8 mouse cellular contexts compared by ENCODE assay signal in genomic region chr11:67020948-67021347, GRCm38 (mm10). TPM values are rescaled to one million over a fixed set of nuclear protein-coding genes. Genes with fewer than 3 reads are reported as not detected.
DNase-seq lines count a peak whose midpoint lies in the region; ATAC-seq and TF ChIP-seq lines count a peak whose summit lies in the region.

No protein-coding gene starts in this region.

- H3K4me2 ChIP-seq in heart, embryonic 14.5 days (ENCODE audit: low read length), result peak overlapping the region; percentile 57

- H3K4me3 ChIP-seq in C2C12 (ENCODE audit: insufficient read depth, poor library complexity, severe bottlenecking), result no peak overlapping the region
- H3K4me3 ChIP-seq in embryonic fibroblast, embryonic 13.5 days (ENCODE audit: insufficient read depth, low read length), result no peak overlapping the region
- H3K4me3 ChIP-seq in heart, embryonic 14.5 days (ENCODE audit: control insufficient read depth in 1 of 2, insufficient read depth in 1 of 2, low read depth in 1 of 2, low read length in 2 of 2), result peak overlapping the region in 1 of 2 experiments; percentile 2; a peak in 2 of 4 replicates

- H3K4me1 ChIP-seq in embryonic fibroblast, embryonic 13.5 days (ENCODE audit: control insufficient read depth, insufficient read depth, low read length), result peaks cover 5% of the 10 kb centered on the region; the same call in 1 of the 2 replicates
- H3K4me1 ChIP-seq in heart, embryonic 14.5 days (ENCODE audit: control insufficient read depth in 2 of 2, insufficient read depth in 2 of 2, low read length in 2 of 2), result peaks cover 2 to 4% of the 10 kb centered on the region in 2 experiments; a peak in 3 of 4 replicates

- H3ac ChIP-seq in C2C12 (ENCODE audit: control insufficient read depth, insufficient read length, low read depth), result no peak overlapping the region

- H3K79me3 ChIP-seq in C2C12 (ENCODE audit: low read depth), result no peaks in the 10 kb centered on the region

- H3K9ac ChIP-seq in heart, embryonic 14.5 days (ENCODE audit: low read length), result 0 out of 2 replicates have a peak overlapping the region, but pooled peaks have one; percentile 17

- under 1% methylated on average over 12 of the region's 12 CpGs for WGBS in heart, embryonic 14.5 days

- no peak for ATAC-seq in heart, embryonic 14.5 days (ENCODE audit: insufficient number of reproducible peaks, insufficient read depth, low FRiP score, low read depth)

- TF ChIP-seq CTCF in C2C12 (IDR thresholded peaks at IDR 0.05; ENCODE audit: control insufficient read depth, insufficient read depth, insufficient read length), result peak; percentile 49
- peak; percentile 52; the same call in 1 of the 2 replicates for TF ChIP-seq CTCF in embryonic fibroblast, embryonic 13.5 days (IDR thresholded peaks at IDR 0.05; ENCODE audit: borderline replicate concordance, insufficient read depth, low read length)

- no peaks in the 10 kb centered on the region for H3K9me3 ChIP-seq in heart, embryonic 14.5 days (ENCODE audit: control insufficient read depth, low read length)

- peak; percentile 56 to 74 for DNase-seq in adrenal gland, postnatal 36 days
- DNase-seq in kidney, postnatal 10 days, result peak; percentile 82
- DNase-seq in lung, adult 18-20 months, result peak; percentile 47 to 71
- DNase-seq in ovary, adult 18-20 months (ENCODE audit: low spot score), result peak; percentile 37
- peak; percentile 59 for DNase-seq in thymus, postnatal 0 days (ENCODE audit: low spot score)

- H3K27ac ChIP-seq in embryonic fibroblast, embryonic 13.5 days (ENCODE audit: insufficient read depth, low read length), result no peak overlapping the region
- no peak overlapping the region for H3K27ac ChIP-seq in heart, embryonic 14.5 days (replicated peaks in 1 of 2; ENCODE audit: control insufficient read depth in 1 of 2, insufficient read depth in 1 of 2, low read depth in 2 of 2, low read length in 2 of 2)

- H3K27me3 ChIP-seq in C2C12 (ENCODE audit: control insufficient read depth, insufficient read depth, insufficient read length), result no peaks in the 10 kb centered on the region
- H3K27me3 ChIP-seq in heart, embryonic 14.5 days (ENCODE audit: control insufficient read depth, insufficient read depth, low read length), result 0 out of 2 replicates have a peak, but pooled peaks cover 4% of the 10 kb centered on the region

- no peaks in the 10 kb centered on the region for H3K79me2 ChIP-seq in C2C12 (ENCODE audit: control insufficient read depth, insufficient read depth)

- no peak for TF ChIP-seq POLR2A in embryonic fibroblast, embryonic 13.5 days (IDR thresholded peaks at IDR 0.05; ENCODE audit: low read depth, low read length)

- H3K36me3 ChIP-seq in C2C12 (ENCODE audit: control insufficient read depth, insufficient read depth), result no peaks in the 10 kb centered on the region
- H3K36me3 ChIP-seq in heart, embryonic 14.5 days (ENCODE audit: control insufficient read depth, insufficient read depth, low read length), result no peaks in the 10 kb centered on the region

TF ChIP-seq in C2C12, 6 proteins besides CTCF, POLR2A, EP300 and RAD21:
- TF ChIP-seq USF1 (IDR thresholded peaks at IDR 0.05; ENCODE audit: low read depth), result no peak
- no peak for TF ChIP-seq MYOG (IDR thresholded peaks at IDR 0.05; ENCODE audit: control insufficient read depth, extremely low read depth, insufficient read length)
- no peak for TF ChIP-seq MAX (IDR thresholded peaks at IDR 0.05)
TF ChIP-seq in C2C12: peak in this region for 0.

RNA-seq across cellular contexts. Expression of gene Tmem220, which starts 4.0 kb away (rescaled TPM):
- 0.09 TPM for polyA plus RNA-seq in C2C12 (2012; fragmentation: generic; extraction: Trizol)
- total RNA-seq in adrenal gland, postnatal 36 days (2021), result 10 to 100 TPM in 1 of 2 experiments, 1 to 10 TPM in 1; 5.8 to 10.2 TPM
- 2.6 and 2.9 TPM in 2 replicates for polyA plus RNA-seq in embryonic fibroblast, embryonic 13.5 days (2011; ENCODE audit: insufficient read length, low read depth, missing spikeins)
- 1.7 and 2.5 TPM in 2 replicates for polyA plus RNA-seq in heart, embryonic 14.5 days (2014; fragmentation: Nextera tagmentation; extraction: Ambion mirVana)
- polyA plus RNA-seq in thymus, postnatal 0 days (2015; fragmentation: Nextera tagmentation; extraction: Ambion mirVana), result 0.50 and 0.60 TPM in 2 replicates

RNA-seq across cellular contexts. Expression of gene Adprm, which starts 31.4 kb away (rescaled TPM):
- 12.4 TPM for polyA plus RNA-seq in C2C12 (2012; fragmentation: generic; extraction: Trizol)
- 10 to 100 TPM; 22.3 to 22.4 TPM for total RNA-seq in adrenal gland, postnatal 36 days (2021)
- 22.4 and 22.7 TPM in 2 replicates for polyA plus RNA-seq in embryonic fibroblast, embryonic 13.5 days (2011; ENCODE audit: insufficient read length, low read depth, missing spikeins)
- polyA plus RNA-seq in heart, embryonic 14.5 days (2014; fragmentation: Nextera tagmentation; extraction: Ambion mirVana), result 17.8 and 20.4 TPM in 2 replicates
- 42.4 and 47.7 TPM in 2 replicates for polyA plus RNA-seq in thymus, postnatal 0 days (2015; fragmentation: Nextera tagmentation; extraction: Ambion mirVana)

RNA-seq across cellular contexts. Expression of gene Sco1, which starts 31.5 kb away (rescaled TPM):
- polyA plus RNA-seq in C2C12 (2012; fragmentation: generic; extraction: Trizol), result 8.3 TPM
- total RNA-seq in adrenal gland, postnatal 36 days (2021), result 10 to 100 TPM; 21.9 to 22.4 TPM
- 21.2 and 23.6 TPM in 2 replicates for polyA plus RNA-seq in embryonic fibroblast, embryonic 13.5 days (2011; ENCODE audit: insufficient read length, low read depth, missing spikeins)
- polyA plus RNA-seq in heart, embryonic 14.5 days (2014; fragmentation: Nextera tagmentation; extraction: Ambion mirVana), result 20.4 and 23.1 TPM in 2 replicates
- polyA plus RNA-seq in thymus, postnatal 0 days (2015; fragmentation: Nextera tagmentation; extraction: Ambion mirVana), result 12.4 and 12.7 TPM in 2 replicates

RNA-seq across cellular contexts. Expression of gene Myh3, which starts 57.2 kb away (rescaled TPM):
- polyA plus RNA-seq in C2C12 (2012; fragmentation: generic; extraction: Trizol), result 0.56 TPM
- under 1 TPM; 0.03 to 0.07 TPM for total RNA-seq in adrenal gland, postnatal 36 days (2021)
- polyA plus RNA-seq in embryonic fibroblast, embryonic 13.5 days (2011; ENCODE audit: insufficient read length, low read depth, missing spikeins), result not detected in 2 replicates
- 0.57 TPM in 1 of 2 replicates, not detected in the other for polyA plus RNA-seq in heart, embryonic 14.5 days (2014; fragmentation: Nextera tagmentation; extraction: Ambion mirVana)
- 0.22 and 0.35 TPM in 2 replicates for polyA plus RNA-seq in thymus, postnatal 0 days (2015; fragmentation: Nextera tagmentation; extraction: Ambion mirVana)
